Mouse (Mus musculus) frontal cortex, adult (tissue): Measurements from ENCODE around the gene AC134908.4.
A peak's percentile ranks its signal among the peaks of the same experiment; 100 is the strongest.
"Not testable (repeated sequence)": the region's sequence is repeated elsewhere in the genome, so short reads cannot be mapped to it uniquely, and the experiment has no call there.

Experiments used
- ATAC-seq: cut with Nextera tagmentation; 2 replicates; pipeline ENCODE4 v1.9.2; 2017; ENCODE audit warnings: mild to moderate bottlenecking, moderate library complexity, mixed read lengths; ENCODE audit not compliant: low TSS enrichment

The AC134908.4 gene

GRCm38 (mm10) chr17:25775318-25776062, 20.0 kb downstream of the AC134908.4 start:
- no peak for ATAC-seq

GRCm38 (mm10) chr17:25773549-25774120, 21.8 kb downstream of the AC134908.4 start, which contains the start of gene Narfl:
Narfl (plus strand) TSS chr17:25773776.
- peak; percentile 95 for ATAC-seq

GRCm38 (mm10) chr17:25769331-25769730, 26.1 kb downstream of the AC134908.4 start:
- ATAC-seq = no peak

GRCm38 (mm10) chr17:25765886-25766285, 29.6 kb downstream of the AC134908.4 start:
- ATAC-seq = no peak

- ATAC-seq = no peak
Measured at GRCm38 (mm10) chr17:25762591-25762990, 32.9 kb downstream of the AC134908.4 start.

GRCm38 (mm10) chr17:25761561-25761970, 33.9 kb downstream of the AC134908.4 start:
- peak; percentile 88 for ATAC-seq

- peak; percentile 75 for ATAC-seq
Measured at GRCm38 (mm10) chr17:25760148-25760547, 35.3 kb downstream of the AC134908.4 start.

- no peak for ATAC-seq
Measured at GRCm38 (mm10) chr17:25757691-25758090, 37.8 kb downstream of the AC134908.4 start.

GRCm38 (mm10) chr17:25756378-25757242, 38.8 kb downstream of the AC134908.4 start:
- ATAC-seq = no peak

GRCm38 (mm10) chr17:25755627-25756377, 39.7 kb downstream of the AC134908.4 start:
- no peak for ATAC-seq

GRCm38 (mm10) chr17:25755086-25755485, 40.4 kb downstream of the AC134908.4 start:
- no peak for ATAC-seq

- no peak for ATAC-seq
Measured at GRCm38 (mm10) chr17:25754241-25754640, 41.2 kb downstream of the AC134908.4 start, which contains the start of gene Msln. Msln (minus strand) TSS chr17:25754378.

- no peak for ATAC-seq
Measured at GRCm38 (mm10) chr17:25751446-25751845, 44.0 kb downstream of the AC134908.4 start.

- no peak for ATAC-seq
Measured at GRCm38 (mm10) chr17:25749314-25749713, 46.1 kb downstream of the AC134908.4 start.

- no peak for ATAC-seq
Measured at GRCm38 (mm10) chr17:25748238-25748637, 47.2 kb downstream of the AC134908.4 start.

- no peak for ATAC-seq
Measured at GRCm38 (mm10) chr17:25744311-25744710, 51.1 kb downstream of the AC134908.4 start.

GRCm38 (mm10) chr17:25743831-25744230, 51.6 kb downstream of the AC134908.4 start:
- no peak for ATAC-seq

GRCm38 (mm10) chr17:25741471-25741870, 54.0 kb downstream of the AC134908.4 start:
- not testable (repeated sequence) for ATAC-seq
